Mouse (Mus musculus): Measurements from ENCODE around the gene Gfra4.

- no peak for TF ChIP-seq CTCF (IDR thresholded peaks at IDR 0.05; ENCODE audit: borderline replicate concordance, extremely low read depth, insufficient read depth, insufficient read length)
- TF ChIP-seq POLR2A (IDR thresholded peaks at IDR 0.05; ENCODE audit: borderline replicate concordance, extremely low read depth, insufficient read depth, insufficient read length, poor library complexity, severe bottlenecking), result no peak
These were observed 32.3 kb downstream of the Gfra4 start for GRCm38 (mm10) chr2:131010566-131010965.
